Mouse (Mus musculus) gastrocnemius, adult 2 months (tissue): ENCODE data around the gene Macrod2. TPM values are rescaled to one million over a fixed set of nuclear protein-coding genes. Genes with fewer than 3 reads are reported as not detected.
A peak's percentile ranks its signal among the peaks of the same experiment; 100 is the strongest.

ENCODE experiments used
- DNase-seq: peaks from one replicate; pipeline ENCODE4 v3.0.0; 2022
- H3K27ac ChIP-seq: fragments of 200-600 bp; 2 replicates; pipeline ENCODE4 v1.8.1; 2022; ENCODE audit warnings: mild to moderate bottlenecking
- H3K4me3 ChIP-seq: fragments of 200-600 bp; 2 replicates; pipeline ENCODE4 v1.8.1; 2022; ENCODE audit warnings: mild to moderate bottlenecking, moderate library complexity
- CTCF ChIP-seq: fragments of 200-600 bp; IDR thresholded peaks from 2 replicates; pipeline ENCODE4 v1.8.1; 2022; ENCODE audit warnings: antibody characterized with exemption, mild to moderate bottlenecking, moderate library complexity
- intact Hi-C: fragments of 180-260 bp; cut with DNase I; formaldehyde crosslinking; loops from one replicate; pipeline ENCODE4 v1.15.1; 2025
- total RNA-seq, 2 experiments: library from RNA; stranded (reverse); gene quantifications; 2 replicates each; pipeline ENCODE4 v1.2.3; 2021

Macrod2 gene
- total RNA-seq, 2 experiments from 2014 or later = 16.4 to 19.3 TPM

DNA sequence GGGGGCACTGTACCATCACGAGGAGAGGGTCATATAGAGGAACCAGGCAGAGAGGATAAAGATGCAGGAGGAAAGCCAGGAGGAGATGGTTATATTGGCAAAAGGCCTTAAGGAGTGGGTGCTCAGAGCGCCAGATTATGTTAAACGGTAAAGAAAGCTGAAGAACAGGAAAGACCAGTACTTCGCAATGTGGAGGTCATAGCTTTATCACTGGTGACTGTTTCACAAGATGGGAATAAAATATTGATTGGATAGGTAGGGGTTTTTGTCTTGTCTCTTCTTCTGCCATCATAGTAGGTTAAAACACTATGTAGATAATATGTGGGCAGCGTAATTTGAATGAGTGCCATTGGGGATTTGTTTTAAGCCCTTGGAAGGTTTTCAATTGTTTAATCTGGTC, 816.2 kb downstream of the Macrod2 start:
- intact Hi-C loops = no loop called here
- H3K4me3 ChIP-seq = no peak overlapping the region
- H3K27ac ChIP-seq = no peak overlapping the region
- no peak for TF ChIP-seq CTCF
- no peak for DNase-seq

GRCm38 (mm10) chr2:141212291-141212690, 817.2 kb downstream of the Macrod2 start:
- intact Hi-C loops = no loop called here
- no peak overlapping the region for H3K27ac ChIP-seq
- DNase-seq = no peak
- TF ChIP-seq CTCF = no peak
- H3K4me3 ChIP-seq = no peak overlapping the region

GRCm38 (mm10) chr2:141217490-141217889, 822.4 kb downstream of the Macrod2 start:
- Histone ChIP-seq H3K4me3 (no peak overlapping the region), H3K27ac (no peak overlapping the region)
- intact Hi-C loops = no loop called here
- DNase-seq = no peak
- no peak for TF ChIP-seq CTCF

- intact Hi-C loops = no loop called here
- no peak for TF ChIP-seq CTCF
- no peak overlapping the region for H3K4me3 ChIP-seq
- no peak overlapping the region for H3K27ac ChIP-seq
- no peak for DNase-seq
Measured at GRCm38 (mm10) chr2:141217925-141218324, 822.8 kb downstream of the Macrod2 start.

DNA sequence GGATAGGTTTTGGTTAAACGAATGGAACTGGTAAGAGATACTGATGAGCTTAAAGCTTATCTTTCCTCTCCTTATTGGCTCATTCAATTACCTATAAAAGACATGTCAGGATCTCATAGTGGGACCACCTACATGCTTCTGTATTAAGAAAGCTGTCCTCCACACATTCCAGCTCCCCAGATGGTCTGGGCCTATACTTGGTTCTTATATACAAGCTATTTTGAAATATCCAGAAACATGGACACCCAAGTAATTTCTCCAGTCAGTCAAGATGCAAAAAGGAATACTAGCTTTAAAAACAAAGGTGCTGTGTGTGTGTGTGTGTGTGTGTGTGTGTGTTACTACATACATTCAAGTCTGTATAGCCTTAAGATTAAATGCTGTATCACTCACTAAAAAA, 833.7 kb downstream of the Macrod2 start:
- no peak for DNase-seq
- no peak for TF ChIP-seq CTCF
- H3K27ac ChIP-seq = no peak overlapping the region
- intact Hi-C loops = no loop called here
- H3K4me3 ChIP-seq = no peak overlapping the region

DNA sequence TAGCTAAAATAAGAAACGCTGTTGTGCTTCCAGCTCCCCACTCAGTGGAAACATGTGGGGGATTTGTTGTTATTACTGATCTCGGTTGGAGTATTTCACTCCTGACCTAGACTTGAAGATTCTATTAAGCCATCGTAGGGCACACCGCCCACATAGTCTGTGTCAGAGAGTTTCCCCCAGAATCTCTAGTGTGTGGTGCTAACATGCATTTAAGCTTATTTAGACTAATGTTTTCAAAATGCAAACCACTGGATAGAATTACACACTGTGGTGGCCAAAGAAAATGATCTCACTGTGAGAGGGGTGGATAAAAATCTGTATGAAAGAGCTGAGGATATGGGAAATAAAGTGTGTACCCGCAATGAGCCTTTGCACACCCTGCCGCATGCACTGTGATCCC, 834.7 kb downstream of the Macrod2 start:
- no peak overlapping the region for H3K4me3 ChIP-seq
- no peak for DNase-seq
- no peak overlapping the region for H3K27ac ChIP-seq
- no peak for TF ChIP-seq CTCF
- intact Hi-C loops = no loop called here

DNA sequence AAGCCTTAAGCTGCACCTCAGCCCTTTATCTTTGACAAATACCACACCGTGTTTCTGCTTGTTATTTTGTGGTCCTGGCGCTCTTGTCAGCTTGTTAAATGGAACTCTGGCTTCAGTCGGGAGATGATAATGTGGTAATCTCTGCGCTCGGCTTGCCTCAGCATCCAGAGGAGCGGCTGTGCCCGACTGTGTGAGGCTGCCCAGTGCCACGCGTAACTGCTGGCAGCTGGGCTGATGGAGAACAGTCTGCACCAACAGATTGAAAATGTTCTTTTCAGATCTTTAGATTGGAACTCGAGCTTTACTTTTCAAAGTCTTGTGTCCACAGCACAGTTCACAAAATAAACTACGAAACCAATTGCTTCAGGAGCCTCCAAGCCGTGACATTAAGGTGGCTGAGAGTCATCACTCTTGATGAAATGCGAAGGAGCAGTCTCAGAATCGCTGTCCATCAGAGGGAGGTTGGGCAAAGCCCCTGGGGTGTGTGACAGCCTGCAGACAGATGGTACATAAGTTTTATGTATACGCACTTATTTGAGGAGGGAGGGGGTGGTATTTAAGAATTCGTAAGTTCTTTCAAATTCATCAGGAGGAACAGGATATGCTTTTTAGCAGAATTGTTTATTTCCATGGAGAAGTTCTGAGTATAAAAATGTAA, 836.0 kb downstream of the Macrod2 start:
- intact Hi-C loops = no loop called here
- Histone ChIP-seq H3K4me3 (no peak overlapping the region), H3K27ac (no peak overlapping the region)
- DNase-seq = peak; percentile 17
- TF ChIP-seq CTCF = no peak

DNA sequence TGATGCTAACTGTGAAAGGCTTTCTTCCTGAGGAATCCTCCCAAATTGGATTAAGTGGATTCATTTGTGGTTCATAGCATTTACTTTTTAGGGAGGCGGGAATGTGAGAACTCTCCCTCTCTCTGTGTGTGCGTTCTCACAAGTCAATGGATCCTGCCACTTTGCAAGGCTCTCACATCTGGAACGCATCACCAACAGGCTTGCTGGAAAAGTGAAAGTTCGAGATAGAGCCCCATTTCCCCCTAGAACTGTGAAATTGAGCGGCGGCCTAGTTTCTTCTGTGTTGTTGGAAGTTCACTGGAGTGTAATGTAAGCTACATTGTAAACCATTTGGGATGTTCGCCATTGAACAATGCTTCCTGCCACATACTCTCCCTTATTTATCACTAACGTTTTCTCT, 839.2 kb downstream of the Macrod2 start:
- Histone ChIP-seq H3K4me3 (no peak overlapping the region), H3K27ac (no peak overlapping the region)
- intact Hi-C loops = no loop called here
- no peak for DNase-seq
- TF ChIP-seq CTCF = no peak

DNA sequence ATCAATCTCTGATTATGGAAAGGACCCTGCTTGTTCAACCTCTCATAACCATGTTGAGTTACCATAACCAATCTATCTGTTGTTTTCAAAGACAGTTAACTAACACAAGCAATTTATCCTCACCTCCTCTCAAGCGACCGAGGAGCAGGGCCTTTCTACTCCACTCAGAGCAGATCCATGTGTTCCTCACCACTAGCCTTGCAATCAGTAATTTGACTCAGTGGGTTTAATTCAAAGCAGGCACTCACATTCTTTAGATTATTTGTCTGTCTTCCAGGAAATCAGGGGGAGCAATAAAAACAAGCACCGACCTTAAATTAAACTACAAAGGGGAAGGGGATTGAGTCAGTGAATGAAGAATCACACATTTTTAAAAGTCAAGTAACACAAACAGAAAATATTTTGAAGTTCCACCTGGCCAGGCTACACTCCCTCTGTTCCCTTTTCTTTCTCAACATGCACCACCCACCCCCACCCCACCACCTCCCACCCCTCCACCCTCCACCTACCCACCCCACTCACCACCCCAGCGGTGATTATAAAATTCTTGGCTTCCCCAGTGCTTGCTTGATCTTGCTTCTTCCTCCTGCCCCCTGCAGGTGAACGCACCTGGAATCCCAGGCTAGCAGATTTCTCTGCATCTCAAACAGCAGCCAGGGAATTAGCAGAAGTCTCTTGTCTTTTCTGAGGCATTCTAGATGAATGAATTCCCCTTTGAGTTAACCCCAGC, 839.8 kb downstream of the Macrod2 start:
- no peak overlapping the region for H3K27ac ChIP-seq
- no peak for DNase-seq
- intact Hi-C loops = no loop called here

DNA sequence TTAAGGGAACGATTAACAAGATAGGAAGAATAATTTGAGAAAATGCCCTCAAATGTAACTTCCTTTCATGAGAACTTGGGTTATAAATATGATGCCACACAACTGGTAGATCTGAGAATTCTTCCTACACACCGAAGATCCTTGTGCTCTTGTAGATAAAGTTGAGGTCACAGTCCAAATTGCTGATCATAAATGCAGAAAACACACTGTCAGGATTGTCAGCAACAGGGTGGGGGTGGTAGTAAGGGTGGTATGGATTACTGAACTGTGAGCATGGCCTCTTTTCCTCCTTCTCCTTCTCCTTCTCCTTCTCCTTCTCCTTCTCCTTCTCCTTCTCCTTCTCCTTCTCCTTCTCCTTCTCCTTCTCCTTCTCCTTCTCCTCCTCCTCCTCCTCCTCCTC, 852.6 kb downstream of the Macrod2 start:
- no peak for DNase-seq
- Histone ChIP-seq H3K27ac (no peak overlapping the region), H3K4me3 (no peak overlapping the region)
- no peak for TF ChIP-seq CTCF
- intact Hi-C loops = no loop called here

More for the DNA sequence above, 839.8 kb downstream of the Macrod2 start:
- TF ChIP-seq CTCF = no peak
- H3K4me3 ChIP-seq = no peak overlapping the region

GRCm38 (mm10) chr2:141264582-141264981, 869.5 kb downstream of the Macrod2 start:
- H3K4me3 ChIP-seq = no peak overlapping the region
- intact Hi-C loops = no loop called here
- H3K27ac ChIP-seq = no peak overlapping the region
- DNase-seq = no peak
- TF ChIP-seq CTCF = no peak

DNA sequence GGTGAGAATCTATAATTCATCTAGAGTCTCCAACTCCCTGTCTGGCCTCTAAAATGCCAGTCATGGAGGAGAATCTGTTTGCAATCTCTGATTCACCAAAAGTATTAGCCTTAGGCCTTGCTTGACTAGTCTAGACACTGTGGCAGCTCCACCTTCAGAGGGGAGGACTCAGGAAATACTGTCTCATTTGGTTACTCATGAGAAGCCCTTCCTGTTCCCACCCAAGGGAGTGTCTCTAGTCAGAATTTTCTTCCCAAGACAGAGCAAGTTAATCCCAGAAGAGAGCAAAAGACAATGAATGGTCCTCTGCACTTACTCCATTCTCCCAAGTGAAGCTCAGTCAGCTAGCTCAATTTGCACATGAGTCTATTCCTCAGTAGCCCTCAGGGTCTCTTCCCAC, 871.5 kb downstream of the Macrod2 start:
- no peak for TF ChIP-seq CTCF
- no peak for DNase-seq
- H3K27ac ChIP-seq = no peak overlapping the region
- no peak overlapping the region for H3K4me3 ChIP-seq
- intact Hi-C loops = no loop called here

GRCm38 (mm10) chr2:141271541-141271940, 876.4 kb downstream of the Macrod2 start:
- no peak for DNase-seq
- H3K27ac ChIP-seq = no peak overlapping the region
- intact Hi-C loops = no loop called here

DNA sequence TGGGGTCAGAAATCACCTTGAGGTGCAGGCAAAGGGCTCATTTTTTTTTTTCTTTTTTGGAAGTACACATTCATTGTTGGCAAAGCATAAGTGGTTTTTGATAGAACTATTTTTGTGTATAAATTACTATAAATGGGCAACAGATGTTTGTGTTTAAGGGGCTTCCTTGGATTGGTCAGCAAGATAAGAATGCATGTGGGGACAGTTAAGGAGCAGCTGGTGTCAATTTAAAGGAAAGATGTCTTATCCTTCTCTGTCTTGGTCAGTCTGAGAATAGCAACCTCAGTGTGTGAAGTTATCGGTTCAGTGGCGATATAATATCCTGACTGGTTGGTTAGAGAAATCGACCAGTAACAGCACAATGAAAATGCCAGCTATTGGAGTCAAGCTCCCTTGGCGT, 877.9 kb downstream of the Macrod2 start:
- TF ChIP-seq CTCF = no peak
- intact Hi-C loops = no loop called here
- H3K4me3 ChIP-seq = no peak overlapping the region
- no peak overlapping the region for H3K27ac ChIP-seq
- DNase-seq = no peak

More at GRCm38 (mm10) chr2:141271541-141271940, 876.4 kb downstream of the Macrod2 start:
- no peak for TF ChIP-seq CTCF
- no peak overlapping the region for H3K4me3 ChIP-seq
